Mouse (Mus musculus): ENCODE measurements at regions not wholly inside any gene's neighbourhood (a gene's known extent, or its start where the extent isn't known, plus 50 kb on each side); places are given as distances from the start of the nearest gene placed in this dataset.

DNA sequence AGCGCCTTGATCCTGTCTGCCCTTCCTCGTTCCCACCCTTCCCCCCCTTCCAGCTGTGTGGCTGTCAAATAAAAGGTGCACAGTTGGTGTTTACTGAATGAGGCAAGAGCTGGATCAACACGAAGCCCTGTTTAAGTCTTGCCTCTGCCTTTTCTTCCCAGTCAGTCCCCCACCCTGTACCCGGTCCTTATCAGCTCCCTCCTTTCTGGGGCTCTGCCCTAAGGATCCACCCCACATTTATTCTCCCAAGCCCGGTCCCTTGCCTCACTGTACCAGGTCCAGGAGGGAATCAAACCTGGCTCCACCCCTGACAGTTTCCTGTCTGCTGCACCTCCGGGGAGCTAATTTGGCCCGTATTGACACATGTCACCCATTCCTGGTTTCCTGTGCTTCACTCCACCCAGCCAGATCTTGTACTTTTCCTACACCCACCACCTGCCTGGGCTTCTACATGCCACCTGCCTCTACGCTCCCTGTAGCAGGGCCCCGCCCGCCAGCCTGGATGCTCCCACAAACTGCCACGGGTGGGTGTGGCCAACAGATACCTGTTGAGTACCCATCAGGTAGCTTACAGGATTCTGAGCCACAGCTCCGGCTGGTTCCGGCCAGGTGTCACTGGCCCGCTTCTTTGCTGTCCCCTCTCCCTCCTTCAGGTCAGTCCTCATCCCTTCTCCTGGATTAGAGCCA is 76.4 kb downstream of the Zfp169 start:
- no peak for DNase-seq (ENCODE audit: low spot score)
